Mouse (Mus musculus) embryonic facial prominence, embryonic 12.5 days (tissue): Measurements from ENCODE around the gene Usp45. TPM values are rescaled to one million over a fixed set of nuclear protein-coding genes. Genes with fewer than 3 reads are reported as not detected.
A peak's percentile ranks its signal among the peaks of the same experiment; 100 is the strongest.

ENCODE experiments used
- ATAC-seq: fragments of 200-750 bp; cut with Nextera tagmentation; 2 replicates; pipeline ENCODE4 v1.8.0; 2017; ENCODE audit not compliant: insufficient number of reproducible peaks, insufficient read depth, low FRiP score, low TSS enrichment
- H3K27ac ChIP-seq: fragments of 300-500 bp; sonication (generic); 2 replicates; pipeline ENCODE4 v1.5.1; 2016; ENCODE audit warnings: mild to moderate bottlenecking
- H3K27me3 ChIP-seq: fragments of 300-500 bp; sonication (generic); 2 replicates; pipeline ENCODE4 v1.6.1; 2016; ENCODE audit warnings: mild to moderate bottlenecking, moderate library complexity
- H3K36me3 ChIP-seq: fragments of 300-500 bp; sonication (generic); 2 replicates; pipeline ENCODE4 v1.6.1; 2016; ENCODE audit warnings: mild to moderate bottlenecking
- H3K4me1 ChIP-seq: fragments of 300-500 bp; sonication (generic); 2 replicates; pipeline ENCODE4 v1.6.1; 2016
- H3K4me2 ChIP-seq: fragments of 300-500 bp; sonication (generic); replicated peaks from 2 replicates; pipeline ENCODE4 v1.6.1; 2016; ENCODE audit warnings: mild to moderate bottlenecking, moderate library complexity
- H3K4me3 ChIP-seq: fragments of 300-500 bp; sonication (generic); 2 replicates; pipeline ENCODE4 v1.5.1; 2016; ENCODE audit warnings: mild to moderate bottlenecking
- H3K9ac ChIP-seq: fragments of 300-500 bp; sonication (generic); 2 replicates; pipeline ENCODE4 v1.6.1; 2016; ENCODE audit warnings: mild to moderate bottlenecking, moderate library complexity
- H3K9me3 ChIP-seq: fragments of 300-500 bp; sonication (generic); 2 replicates; pipeline ENCODE4 v1.6.1; 2016; ENCODE audit warnings: mild to moderate bottlenecking, moderate library complexity
- WGBS: fragments of 180-500 bp; shearing (Covaris S2); methylation state at CpG from one replicate; pipeline ENCODE4 v1.1.7; 2016; 5-methylcytosine and 5-hydroxymethylcytosine counted together
- polyA plus RNA-seq: library from polyadenylated mRNA; unstranded; fragments of >200 nt; fragmentation: Nextera tagmentation; extraction: Ambion mirVana; gene quantifications from 2 replicates; pipeline ENCODE4 v1.2.1, GENCODE M21; 2016

The Usp45 gene
- polyA plus RNA-seq, 1 experiment from 2014 or later: 12.4 TPM

- H3K9ac ChIP-seq: peak within 1 kb of the TSS; percentile 80
- H3K4me2 ChIP-seq: peak within 1 kb of the TSS; percentile 52
- peak within 1 kb of the TSS; percentile 69 for H3K4me3 ChIP-seq
- H3K27me3 ChIP-seq: no peaks in the 10 kb centered on the region
- WGBS: under 1% methylated on average over 51 of the region's 51 CpGs
- H3K27ac ChIP-seq: peak within 1 kb of the TSS; percentile 92
- peak; percentile 94 for ATAC-seq
- H3K36me3 ChIP-seq: peaks cover 8% of the 10 kb centered on the region
- H3K9me3 ChIP-seq: no peaks in the 10 kb centered on the region
- no peaks in the 10 kb centered on the region for H3K4me1 ChIP-seq
Observed at GRCm38 (mm10) chr4:21879565-21880220, 112.7 kb downstream of the Usp45 start, which contains the start of gene Coq3. TSS of gene Coq3 (plus strand) at chr4:21879673.

- Histone ChIP-seq H3K4me2 (no peak overlapping the region), H3K4me3 (no peak overlapping the region), H3K4me1 (no peaks in the 10 kb centered on the region), H3K27me3 (no peaks in the 10 kb centered on the region), H3K9ac (no peak overlapping the region), H3K36me3 (no peaks in the 10 kb centered on the region), H3K27ac (no peak overlapping the region), H3K9me3 (no peaks in the 10 kb centered on the region)
- WGBS: 95% methylated on average over 6 of the region's 6 CpGs
- no peak for ATAC-seq
Observed at GRCm38 (mm10) chr4:21882806-21883205, 115.8 kb downstream of the Usp45 start.

- no peak overlapping the region for H3K9ac ChIP-seq
- 88% methylated on average over 8 of the region's 8 CpGs for WGBS
- H3K27ac ChIP-seq: no peak overlapping the region
- H3K36me3 ChIP-seq: no peaks in the 10 kb centered on the region
- no peak overlapping the region for H3K4me2 ChIP-seq
- no peak overlapping the region for H3K4me3 ChIP-seq
- no peaks in the 10 kb centered on the region for H3K9me3 ChIP-seq
- H3K4me1 ChIP-seq: no peaks in the 10 kb centered on the region
- no peaks in the 10 kb centered on the region for H3K27me3 ChIP-seq
- ATAC-seq: no peak
Observed at GRCm38 (mm10) chr4:21885831-21886230, 118.9 kb downstream of the Usp45 start.

Other genes starting within 250 kb of the Usp45 start
- 0.15 and 0.18 TPM in 2 replicates for gene Prdm13, start 81.2 kb upstream of the Usp45 start, polyA plus RNA-seq
- 43.4 and 48.6 TPM in 2 replicates for gene Ccnc, start 39.5 kb upstream of the Usp45 start, polyA plus RNA-seq
- gene Tstd3, start 56 bp downstream of the Usp45 start, polyA plus RNA-seq: 13.2 and 13.7 TPM in 2 replicates
- gene Pnisr, start 80.4 kb downstream of the Usp45 start, polyA plus RNA-seq: 217 and 221 TPM in 2 replicates
- 12.4 and 13.0 TPM in 2 replicates for gene Coq3, start 112.5 kb downstream of the Usp45 start, polyA plus RNA-seq
- 11.2 and 11.9 TPM in 2 replicates for gene Faxc, start 164.2 kb downstream of the Usp45 start, polyA plus RNA-seq